Mouse (Mus musculus): ENCODE results near the gene Gadd45a. TPM values are rescaled to one million over a fixed set of nuclear protein-coding genes. Genes with fewer than 3 reads are reported as not detected.
"Not testable (repeated sequence)": the region's sequence is repeated elsewhere in the genome, so short reads cannot be mapped to it uniquely, and the experiment has no call there.

Gadd45a gene
- total and polyA plus RNA-seq, 3 experiments = 12.5 to 26.2 (median 19.5) TPM

GRCm38 (mm10) chr6:67023729-67024128 is 13.5 kb downstream of the Gadd45a start:
- Histone ChIP-seq H3K4me3 (replicated peaks in 1 of 3; ENCODE audit: low read depth in 2 of 3, low read length in 2 of 3, poor library complexity in 1 of 3) (no peak overlapping the region), H3K4me1 (ENCODE audit: control insufficient read depth in 1 of 2, insufficient read depth in 2 of 2) (peaks cover under 1 to 29% of the 10 kb centered on the region in 2 experiments; a peak in 3 of 4 replicates), H3K27ac (ENCODE audit: insufficient read depth, low read depth) (no peak overlapping the region), H3K27me3 (replicated peaks) (no peaks in the 10 kb centered on the region), H3K36me3 (replicated peaks in 1 of 2; ENCODE audit: control insufficient read depth in 1 of 2, insufficient read depth in 1 of 2, low read length in 1 of 2) (peaks cover 0 to 12% of the 10 kb centered on the region in 2 experiments), H3K9me3 (replicated peaks; ENCODE audit: low read length) (no peaks in the 10 kb centered on the region), H3K4me2 (ENCODE audit: insufficient read depth, low read depth, poor library complexity, severe bottlenecking) (no peak overlapping the region), H3K79me2 (replicated peaks; ENCODE audit: control insufficient read depth, extremely low read depth, insufficient read depth, poor library complexity, severe bottlenecking) (no peaks in the 10 kb centered on the region), H3K9ac (ENCODE audit: insufficient read depth, low read depth) (no peak overlapping the region)
- dilution Hi-C loops (cut with MboI; ENCODE audit: extremely low pct_ligation_motif_present, extremely low pct_unique_long_range_greater_than_20kb, low sequenced_read_pairs) (no loop called here), in situ Hi-C loops (cut with MboI; ENCODE audit: low pct_ligation_motif_present, low pct_unique_long_range_greater_than_20kb, low sequenced_read_pairs) (no loop called here)
- TF ChIP-seq RAD21 (IDR thresholded peaks at IDR 0.05; ENCODE audit: low read depth, low read length) = no peak
- no peak for TF ChIP-seq POLR2AphosphoS2 (IDR thresholded peaks at IDR 0.05; ENCODE audit: low read depth, low read length)
- TF ChIP-seq SIN3A (IDR thresholded peaks at IDR 0.05; ENCODE audit: low read length) = no peak
- DNase-seq (ENCODE audit: extremely low read depth) = no peak

- no peak for DNase-seq (ENCODE audit: extremely low read depth)
- Histone ChIP-seq H3K79me2 (replicated peaks; ENCODE audit: control insufficient read depth, extremely low read depth, insufficient read depth, poor library complexity, severe bottlenecking) (no peaks in the 10 kb centered on the region), H3K9me3 (replicated peaks; ENCODE audit: low read length) (no peaks in the 10 kb centered on the region), H3K4me3 (replicated peaks in 1 of 3; ENCODE audit: low read depth in 2 of 3, low read length in 2 of 3, poor library complexity in 1 of 3) (no peak overlapping the region), H3K9ac (ENCODE audit: insufficient read depth, low read depth) (no peak overlapping the region), H3K4me2 (ENCODE audit: insufficient read depth, low read depth, poor library complexity, severe bottlenecking) (no peak overlapping the region), H3K27me3 (replicated peaks) (no peaks in the 10 kb centered on the region), H3K36me3 (replicated peaks in 1 of 2; ENCODE audit: control insufficient read depth in 1 of 2, insufficient read depth in 1 of 2, low read length in 1 of 2) (peaks cover 0 to 24% of the 10 kb centered on the region in 2 experiments), H3K27ac (ENCODE audit: insufficient read depth, low read depth) (no peak overlapping the region), H3K4me1 (ENCODE audit: control insufficient read depth in 1 of 2, insufficient read depth in 2 of 2) (peaks cover 2 to 25% of the 10 kb centered on the region in 2 experiments)
- dilution Hi-C loops (cut with MboI; ENCODE audit: extremely low pct_ligation_motif_present, extremely low pct_unique_long_range_greater_than_20kb, low sequenced_read_pairs) (no loop called here), in situ Hi-C loops (cut with MboI; ENCODE audit: low pct_ligation_motif_present, low pct_unique_long_range_greater_than_20kb, low sequenced_read_pairs) (no loop called here)
- TF ChIP-seq POLR2AphosphoS2 (IDR thresholded peaks at IDR 0.05; ENCODE audit: low read depth, low read length) (no peak), E2F4 (IDR thresholded peaks at IDR 0.05; ENCODE audit: insufficient replicate concordance, low read depth, low read length) (no peak), MAZ (IDR thresholded peaks at IDR 0.05; ENCODE audit: low read depth, low read length) (no peak), CHD1 (IDR thresholded peaks at IDR 0.05; ENCODE audit: low read depth, low read length) (no peak), CTCF (conservative IDR thresholded peaks at IDR 0.05 in 1 of 2, IDR thresholded peaks at IDR 0.05 in 1 of 2; ENCODE audit: low read depth in 2 of 2, low read length in 2 of 2) (no peak), IRF4 (IDR thresholded peaks at IDR 0.05; ENCODE audit: low read depth, low read length) (no peak), RAD21 (IDR thresholded peaks at IDR 0.05; ENCODE audit: low read depth, low read length) (no peak), ZKSCAN1 (IDR thresholded peaks at IDR 0.05; ENCODE audit: borderline replicate concordance, low read depth, low read length) (no peak), SIN3A (IDR thresholded peaks at IDR 0.05; ENCODE audit: low read length) (no peak), RCOR1 (conservative IDR thresholded peaks at IDR 0.05; ENCODE audit: low read depth, low read length) (no peak), MXI1 (IDR thresholded peaks at IDR 0.05; ENCODE audit: low read depth, low read length) (no peak), MAX (IDR thresholded peaks at IDR 0.05; ENCODE audit: low read length) (no peak)
Measured at GRCm38 (mm10) chr6:67021308-67021707, 15.9 kb downstream of the Gadd45a start.

GRCm38 (mm10) chr6:67019001-67019400 is 18.3 kb downstream of the Gadd45a start:
- H3K4me3 ChIP-seq (replicated peaks in 1 of 3; ENCODE audit: low read depth in 2 of 3, low read length in 2 of 3, poor library complexity in 1 of 3); in situ Hi-C loops (cut with MboI; ENCODE audit: low pct_ligation_motif_present, low pct_unique_long_range_greater_than_20kb, low sequenced_read_pairs); H3K27ac ChIP-seq (ENCODE audit: insufficient read depth, low read depth); dilution Hi-C loops (cut with MboI; ENCODE audit: extremely low pct_ligation_motif_present, extremely low pct_unique_long_range_greater_than_20kb, low sequenced_read_pairs); H3K9me3 ChIP-seq (replicated peaks; ENCODE audit: low read length); H3K4me2 ChIP-seq (ENCODE audit: insufficient read depth, low read depth, poor library complexity, severe bottlenecking); H3K79me2 ChIP-seq (replicated peaks; ENCODE audit: control insufficient read depth, extremely low read depth, insufficient read depth, poor library complexity, severe bottlenecking); H3K27me3 ChIP-seq (replicated peaks); H3K9ac ChIP-seq (ENCODE audit: insufficient read depth, low read depth); DNase-seq (ENCODE audit: extremely low read depth): not testable (repeated sequence)
- H3K4me1 ChIP-seq (ENCODE audit: control insufficient read depth in 1 of 2, insufficient read depth in 2 of 2) = peaks cover 21 to 41% of the 10 kb centered on the region in 2 experiments
- peaks cover 0 to 26% of the 10 kb centered on the region in 2 experiments for H3K36me3 ChIP-seq (replicated peaks in 1 of 2; ENCODE audit: control insufficient read depth in 1 of 2, insufficient read depth in 1 of 2, low read length in 1 of 2)
